Mouse (Mus musculus) adrenal gland, postnatal 14 days (tissue): Measurements from ENCODE around the gene Ano9. TPM values are rescaled to one million over a fixed set of nuclear protein-coding genes. Genes with fewer than 3 reads are reported as not detected.

Experiments
- DNase-seq: peaks from one replicate; pipeline ENCODE4 v3.0.0; 2021; ENCODE audit warnings: mixed read lengths
- total RNA-seq: library from RNA; stranded (reverse); gene quantifications from 2 replicates; pipeline ENCODE4 v1.2.3, GENCODE M21; 2021

Ano9 gene
- total RNA-seq, 1 experiment from 2014 or later: 0.22 TPM

GRCm38 (mm10) chr7:141099911-141100691 lies 17.5 kb downstream of the Ano9 start, which contains the start of gene Sigirr:
TSS of gene Sigirr (minus strand) at chr7:141100572.
- peak; percentile 46 for DNase-seq

- no peak for DNase-seq
These were observed 20.4 kb downstream of the Ano9 start for GRCm38 (mm10) chr7:141097177-141097576.

GRCm38 (mm10) chr7:141096649-141097056 lies 21.0 kb downstream of the Ano9 start:
- peak; percentile 78 for DNase-seq

GRCm38 (mm10) chr7:141096021-141096420 lies 21.6 kb downstream of the Ano9 start:
- DNase-seq: no peak

- DNase-seq: no peak
These were observed 23.0 kb downstream of the Ano9 start for GRCm38 (mm10) chr7:141094487-141095205.

GRCm38 (mm10) chr7:141093950-141094349 lies 23.7 kb downstream of the Ano9 start:
- no peak for DNase-seq

- DNase-seq: peak; percentile 94
These were observed 25.4 kb downstream of the Ano9 start for GRCm38 (mm10) chr7:141092051-141092735.

GRCm38 (mm10) chr7:141090228-141090627 lies 27.4 kb downstream of the Ano9 start:
- peak; percentile 55 for DNase-seq

GRCm38 (mm10) chr7:141088473-141088872 lies 29.1 kb downstream of the Ano9 start:
- no peak for DNase-seq

GRCm38 (mm10) chr7:141087894-141088293 lies 29.7 kb downstream of the Ano9 start:
- peak; percentile 48 for DNase-seq

- no peak for DNase-seq
These were observed 37.8 kb downstream of the Ano9 start for GRCm38 (mm10) chr7:141079481-141080449.

- no peak for DNase-seq
These were observed 38.7 kb downstream of the Ano9 start for GRCm38 (mm10) chr7:141078876-141079275.

- no peak for DNase-seq
These were observed 39.8 kb downstream of the Ano9 start, which contains the start of gene Pkp3 for GRCm38 (mm10) chr7:141077841-141078240. TSS of gene Pkp3 (plus strand) at chr7:141078218.

GRCm38 (mm10) chr7:141073782-141074181 lies 43.8 kb downstream of the Ano9 start:
- DNase-seq: no peak

GRCm38 (mm10) chr7:141072017-141072745 lies 45.4 kb downstream of the Ano9 start:
- peak; percentile 45 for DNase-seq

- peak; percentile 83 for DNase-seq
These were observed 47.3 kb downstream of the Ano9 start for GRCm38 (mm10) chr7:141070058-141070862.

GRCm38 (mm10) chr7:141068351-141068750 lies 49.3 kb downstream of the Ano9 start:
- DNase-seq: no peak

GRCm38 (mm10) chr7:141064576-141064975 lies 53.0 kb downstream of the Ano9 start:
- no peak for DNase-seq

GRCm38 (mm10) chr7:141064175-141064574 lies 53.4 kb downstream of the Ano9 start:
- DNase-seq: peak; percentile 2

GRCm38 (mm10) chr7:141063353-141063752 lies 54.3 kb downstream of the Ano9 start:
- no peak for DNase-seq
